Mouse (Mus musculus): ENCODE measurements around the gene Dennd1a. TPM values are rescaled to one million over a fixed set of nuclear protein-coding genes. Genes with fewer than 3 reads are reported as not detected.
A peak's percentile ranks its signal among the peaks of the same experiment; 100 is the strongest.

Dennd1a gene
- polyA plus RNA-seq, 1 experiment = 7.7 TPM

DNA sequence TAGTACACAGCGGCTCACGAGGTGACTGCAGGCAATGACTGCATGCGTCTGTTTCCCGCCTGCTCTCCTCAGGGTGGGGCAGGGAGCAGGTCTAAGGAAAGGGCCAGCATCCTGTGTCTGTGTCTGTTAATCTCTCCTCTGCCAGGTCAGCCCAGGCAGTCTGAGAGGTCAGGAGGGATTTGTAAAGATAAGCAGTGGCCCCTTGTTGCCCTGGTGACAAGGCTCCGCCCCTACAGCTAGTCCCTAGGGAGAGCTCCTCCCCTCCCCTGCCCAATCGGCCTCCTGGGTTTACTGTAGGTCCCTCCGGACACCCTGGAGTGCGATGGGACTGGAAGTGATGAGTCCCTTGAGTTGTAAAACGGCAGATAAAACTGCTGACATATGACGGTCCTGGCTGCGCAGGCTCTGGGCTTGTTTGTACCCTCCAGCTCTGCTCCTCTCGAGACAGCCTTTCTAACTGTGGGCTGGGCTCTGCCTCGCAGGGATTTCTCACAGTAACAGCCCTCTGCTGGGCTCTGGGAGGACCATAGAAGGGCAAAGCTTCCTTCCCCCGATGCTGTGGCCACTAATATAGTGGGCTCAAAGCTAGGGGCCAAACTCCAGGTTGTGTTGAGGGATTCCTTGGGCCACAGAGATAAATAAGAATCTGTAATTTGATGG lies 506.8 kb downstream of the Dennd1a start:
- no peaks in the 10 kb centered on the region for H3K79me3 ChIP-seq (ENCODE audit: low read depth)
- no peaks in the 10 kb centered on the region for H3K79me2 ChIP-seq (ENCODE audit: control insufficient read depth, insufficient read depth)
- H3K4me3 ChIP-seq (ENCODE audit: insufficient read depth, poor library complexity, severe bottlenecking) = no peak overlapping the region
- peaks cover 19% of the 10 kb centered on the region for H3K27me3 ChIP-seq (ENCODE audit: control insufficient read depth, insufficient read depth, insufficient read length)
- H3K36me3 ChIP-seq (ENCODE audit: control insufficient read depth, insufficient read depth) = no peaks in the 10 kb centered on the region
- H3ac ChIP-seq (ENCODE audit: control insufficient read depth, insufficient read length, low read depth) = no peak overlapping the region
- TF ChIP-seq CTCF (IDR thresholded peaks at IDR 0.05; ENCODE audit: control insufficient read depth, insufficient read depth, insufficient read length) (no peak), FOSL1 (IDR thresholded peaks at IDR 0.05; ENCODE audit: insufficient read depth, low read length, poor library complexity, severe bottlenecking) (no peak), MYOD1 (IDR thresholded peaks at IDR 0.05; ENCODE audit: control insufficient read depth, insufficient read length, low read depth) (no peak), CEBPB (IDR thresholded peaks at IDR 0.05; ENCODE audit: low read depth) (no peak), USF1 (IDR thresholded peaks at IDR 0.05; ENCODE audit: low read depth) (no peak), MAX (IDR thresholded peaks at IDR 0.05) (no peak), MYOG (IDR thresholded peaks at IDR 0.05; ENCODE audit: control insufficient read depth, extremely low read depth, insufficient read length) (no peak)

DNA sequence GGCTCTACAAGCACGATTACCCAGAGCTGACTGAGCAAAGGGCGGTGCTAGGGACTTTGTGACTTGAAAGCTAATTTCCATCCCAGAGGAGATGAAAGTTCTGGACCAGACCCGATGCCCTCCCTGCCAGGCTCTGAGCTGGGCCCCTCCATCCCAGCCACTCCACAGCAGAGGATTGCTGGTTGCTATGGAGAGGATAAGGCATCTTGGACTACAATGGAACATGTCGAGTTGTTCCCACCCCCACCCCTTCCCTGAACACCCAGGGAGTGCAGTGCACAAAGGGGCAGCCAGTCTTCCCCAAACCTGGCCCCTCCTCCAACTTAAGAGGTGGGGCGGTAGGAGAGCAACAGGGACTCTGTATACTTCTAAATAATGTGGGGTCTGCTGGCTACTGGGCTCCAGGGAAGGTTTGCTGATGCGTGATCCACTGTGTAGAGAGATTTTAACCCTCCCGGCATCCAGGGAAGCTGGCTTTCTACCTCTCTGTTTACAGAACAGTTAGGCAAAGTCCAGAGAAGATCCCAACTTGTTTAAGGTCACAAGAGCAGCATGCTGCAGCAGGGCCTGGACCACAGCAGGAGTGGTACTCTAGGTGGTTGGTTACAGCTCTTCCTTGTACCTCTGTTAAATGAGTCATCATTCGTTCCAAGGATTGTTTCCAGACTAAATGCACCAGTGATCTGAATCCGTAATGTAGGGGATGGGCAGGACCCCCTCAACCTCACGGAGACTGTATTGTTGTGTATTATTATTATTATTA lies 509.1 kb downstream of the Dennd1a start:
- peaks cover 19% of the 10 kb centered on the region for H3K27me3 ChIP-seq (ENCODE audit: control insufficient read depth, insufficient read depth, insufficient read length)
- no peaks in the 10 kb centered on the region for H3K79me2 ChIP-seq (ENCODE audit: control insufficient read depth, insufficient read depth)
- no peaks in the 10 kb centered on the region for H3K36me3 ChIP-seq (ENCODE audit: control insufficient read depth, insufficient read depth)
- no peak overlapping the region for H3ac ChIP-seq (ENCODE audit: control insufficient read depth, insufficient read length, low read depth)
- H3K79me3 ChIP-seq (ENCODE audit: low read depth) = no peaks in the 10 kb centered on the region
- TF ChIP-seq MAX (IDR thresholded peaks at IDR 0.05) = no peak
- TF ChIP-seq USF1 (IDR thresholded peaks at IDR 0.05; ENCODE audit: low read depth) = no peak
- TF ChIP-seq FOSL1 (IDR thresholded peaks at IDR 0.05; ENCODE audit: insufficient read depth, low read length, poor library complexity, severe bottlenecking) = no peak
- no peak for TF ChIP-seq MYOG (IDR thresholded peaks at IDR 0.05; ENCODE audit: control insufficient read depth, extremely low read depth, insufficient read length)
- TF ChIP-seq MYOD1 (IDR thresholded peaks at IDR 0.05; ENCODE audit: control insufficient read depth, insufficient read length, low read depth) = no peak
- TF ChIP-seq CEBPB (IDR thresholded peaks at IDR 0.05; ENCODE audit: low read depth) = no peak
- TF ChIP-seq CTCF (IDR thresholded peaks at IDR 0.05; ENCODE audit: control insufficient read depth, insufficient read depth, insufficient read length) = no peak
- no peak overlapping the region for H3K4me3 ChIP-seq (ENCODE audit: insufficient read depth, poor library complexity, severe bottlenecking)

DNA sequence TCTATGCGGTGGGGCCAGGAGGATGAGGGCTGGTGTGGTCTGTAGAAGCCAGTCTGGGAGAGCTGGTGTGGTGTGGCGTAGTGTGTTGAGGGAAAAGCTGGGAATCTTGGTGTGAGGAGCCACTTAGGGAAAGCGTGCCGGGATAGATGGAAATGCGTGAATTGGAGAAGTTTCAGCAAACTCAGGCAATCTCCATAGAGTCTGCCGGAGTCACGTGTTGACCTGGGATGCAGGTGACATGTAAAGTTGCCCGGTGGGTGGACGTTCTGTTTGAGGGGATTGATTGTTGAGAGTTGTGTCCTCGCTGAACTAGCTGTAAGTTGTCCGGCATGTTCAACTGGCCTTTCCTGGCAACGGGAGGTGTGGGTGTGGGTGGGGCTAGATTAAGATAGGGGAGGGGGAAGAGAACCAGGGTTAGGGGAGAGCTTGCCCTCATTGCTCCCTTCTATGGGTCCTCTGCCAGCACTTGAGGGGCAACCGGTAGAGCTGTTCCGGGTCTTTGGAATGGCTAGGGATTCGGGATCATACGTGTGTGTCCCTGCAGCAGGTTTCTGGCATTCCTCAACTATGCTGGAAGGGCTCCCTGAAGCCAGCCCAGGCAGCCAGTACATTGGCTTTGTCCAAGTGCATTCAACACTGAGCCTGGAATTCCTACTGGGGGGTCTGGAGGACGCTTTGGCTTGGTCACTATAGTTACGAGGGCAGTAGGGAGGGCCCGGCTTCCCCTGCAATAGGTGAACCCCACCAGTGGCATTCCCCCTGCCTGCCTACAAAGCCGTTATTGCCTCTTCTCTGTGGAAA lies 510.4 kb downstream of the Dennd1a start:
- no peak overlapping the region for H3ac ChIP-seq (ENCODE audit: control insufficient read depth, insufficient read length, low read depth)
- peaks cover 19% of the 10 kb centered on the region for H3K27me3 ChIP-seq (ENCODE audit: control insufficient read depth, insufficient read depth, insufficient read length)
- H3K4me3 ChIP-seq (ENCODE audit: insufficient read depth, poor library complexity, severe bottlenecking) = no peak overlapping the region
- H3K36me3 ChIP-seq (ENCODE audit: control insufficient read depth, insufficient read depth) = no peaks in the 10 kb centered on the region
- no peaks in the 10 kb centered on the region for H3K79me2 ChIP-seq (ENCODE audit: control insufficient read depth, insufficient read depth)
- TF ChIP-seq FOSL1 (IDR thresholded peaks at IDR 0.05; ENCODE audit: insufficient read depth, low read length, poor library complexity, severe bottlenecking) = no peak
- no peak for TF ChIP-seq MAX (IDR thresholded peaks at IDR 0.05)
- no peak for TF ChIP-seq CTCF (IDR thresholded peaks at IDR 0.05; ENCODE audit: control insufficient read depth, insufficient read depth, insufficient read length)
- no peak for TF ChIP-seq MYOD1 (IDR thresholded peaks at IDR 0.05; ENCODE audit: control insufficient read depth, insufficient read length, low read depth)
- no peak for TF ChIP-seq MYOG (IDR thresholded peaks at IDR 0.05; ENCODE audit: control insufficient read depth, extremely low read depth, insufficient read length)
- H3K79me3 ChIP-seq (ENCODE audit: low read depth) = no peaks in the 10 kb centered on the region

DNA sequence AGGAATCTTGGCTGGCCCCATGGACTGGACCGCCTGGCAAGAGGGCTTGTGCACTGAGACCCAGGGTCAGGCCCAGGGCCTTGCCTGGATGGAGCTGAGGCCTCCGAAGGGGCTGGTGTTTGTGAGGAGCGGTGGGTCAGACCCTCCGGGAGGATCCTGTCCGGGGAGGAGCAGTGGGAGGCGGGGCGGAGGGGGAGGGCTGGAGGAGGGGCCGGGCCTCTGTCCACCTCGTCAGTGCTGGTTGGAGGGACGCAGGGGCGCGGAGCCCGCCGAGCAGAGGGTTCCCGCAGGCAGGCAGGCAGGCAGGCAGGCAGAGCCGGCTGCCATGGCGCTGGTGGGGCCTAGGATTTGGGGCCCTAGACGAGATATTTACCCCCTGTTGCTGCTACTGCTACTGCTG lies 511.2 kb downstream of the Dennd1a start, which contains the start of gene Crb2:
Gene Crb2 (plus strand): TSS at position 234 of the 400 bp plus-strand sequence.
- H3K79me3 ChIP-seq (ENCODE audit: low read depth) = no peaks in the 10 kb centered on the region
- H3K4me3 ChIP-seq (ENCODE audit: insufficient read depth, poor library complexity, severe bottlenecking) = no peak within 1 kb of the TSS
- no peak within 1 kb of the TSS for H3ac ChIP-seq (ENCODE audit: control insufficient read depth, insufficient read length, low read depth)
- H3K27me3 ChIP-seq (ENCODE audit: control insufficient read depth, insufficient read depth, insufficient read length) = peaks cover 19% of the 10 kb centered on the region
- TF ChIP-seq MAX (IDR thresholded peaks at IDR 0.05) (no peak), USF1 (IDR thresholded peaks at IDR 0.05; ENCODE audit: low read depth) (no peak), MYOG (IDR thresholded peaks at IDR 0.05; ENCODE audit: control insufficient read depth, extremely low read depth, insufficient read length) (no peak), FOSL1 (IDR thresholded peaks at IDR 0.05; ENCODE audit: insufficient read depth, low read length, poor library complexity, severe bottlenecking) (no peak), CEBPB (IDR thresholded peaks at IDR 0.05; ENCODE audit: low read depth) (no peak), CTCF (IDR thresholded peaks at IDR 0.05; ENCODE audit: control insufficient read depth, insufficient read depth, insufficient read length) (no peak), MYOD1 (IDR thresholded peaks at IDR 0.05; ENCODE audit: control insufficient read depth, insufficient read length, low read depth) (no peak)
- H3K36me3 ChIP-seq (ENCODE audit: control insufficient read depth, insufficient read depth) = no peaks in the 10 kb centered on the region
- H3K79me2 ChIP-seq (ENCODE audit: control insufficient read depth, insufficient read depth) = no peaks in the 10 kb centered on the region

DNA sequence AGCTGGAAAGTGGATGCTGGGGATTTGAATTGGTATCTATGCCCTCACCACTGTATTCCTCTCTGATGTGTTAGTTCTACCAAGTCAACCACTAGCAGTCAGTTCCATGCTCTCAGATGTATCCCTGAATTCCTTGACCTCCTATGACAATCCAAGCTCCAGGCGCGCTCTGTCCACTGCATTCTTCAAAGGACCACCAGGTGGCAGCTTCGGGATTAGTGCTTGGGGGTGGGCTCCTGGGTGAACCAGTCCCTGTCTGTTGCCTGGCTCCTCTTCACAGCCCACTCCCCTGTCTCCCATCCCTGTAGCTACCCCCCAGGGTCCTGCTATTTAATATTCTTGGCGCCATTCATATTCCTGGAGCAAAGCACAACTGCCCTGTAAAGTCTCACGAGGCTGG lies 512.6 kb downstream of the Dennd1a start:
- Histone ChIP-seq H3K36me3 (ENCODE audit: control insufficient read depth, insufficient read depth) (no peaks in the 10 kb centered on the region), H3ac (ENCODE audit: control insufficient read depth, insufficient read length, low read depth) (no peak overlapping the region), H3K79me2 (ENCODE audit: control insufficient read depth, insufficient read depth) (no peaks in the 10 kb centered on the region), H3K79me3 (ENCODE audit: low read depth) (no peaks in the 10 kb centered on the region), H3K27me3 (ENCODE audit: control insufficient read depth, insufficient read depth, insufficient read length) (peaks cover 19% of the 10 kb centered on the region), H3K4me3 (ENCODE audit: insufficient read depth, poor library complexity, severe bottlenecking) (no peak overlapping the region)
- TF ChIP-seq MAX (IDR thresholded peaks at IDR 0.05) (no peak), CTCF (IDR thresholded peaks at IDR 0.05; ENCODE audit: control insufficient read depth, insufficient read depth, insufficient read length) (peak; percentile 36), MYOD1 (IDR thresholded peaks at IDR 0.05; ENCODE audit: control insufficient read depth, insufficient read length, low read depth) (no peak)

Data from C2C12 (cell line).